Mouse (Mus musculus) MEL (cell line): Measurements from ENCODE around the gene Rhbdl2.

ENCODE experiments used
- CHD1 ChIP-seq: IDR thresholded peaks from 2 replicates; pipeline ENCODE4 v1.6.1; 2012; ENCODE audit warnings: low read depth, mild to moderate bottlenecking, inconsistent platforms, low read length, improper control_type of control experiment
- CTCF ChIP-seq, 3 experiments: IDR thresholded peaks in 2 of 3; conservative IDR thresholded peaks in 1 of 3; 2 replicates each; pipeline ENCODE4 v1.5.1; 2011 to 2012; ENCODE audit warnings: low read length in 3 of 3, low read depth in 2 of 3, mild to moderate bottlenecking in 2 of 3, improper control_type of control experiment in 1 of 3, inconsistent platforms in 1 of 3, mixed read lengths in 1 of 3, moderate library complexity in 1 of 3; ENCODE audit not compliant: control insufficient read depth in 1 of 3, insufficient read depth in 1 of 3, poor library complexity in 1 of 3, severe bottlenecking in 1 of 3
- EP300 ChIP-seq, 2 experiments: IDR thresholded peaks; 2 replicates each; pipeline ENCODE4 v1.6.1; 2011; ENCODE audit warnings: improper control_type of control experiment in 2 of 2, low read length in 2 of 2, low read depth in 1 of 2, mild to moderate bottlenecking in 1 of 2
- MAX ChIP-seq: IDR thresholded peaks from 2 replicates; pipeline ENCODE4 v1.6.1; 2011; ENCODE audit warnings: low read length, improper control_type of control experiment
- MEF2A ChIP-seq: IDR thresholded peaks from 2 replicates; pipeline ENCODE4 v1.6.1; 2014; ENCODE audit warnings: low read depth, mild to moderate bottlenecking, inconsistent platforms, low read length, improper control_type of control experiment; ENCODE audit not compliant: poor library complexity, insufficient replicate concordance, severe bottlenecking; ENCODE audit errors: extremely low read depth
- NELFE ChIP-seq: IDR thresholded peaks from 2 replicates; pipeline ENCODE4 v1.6.1; 2011; ENCODE audit warnings: low read depth, low read length, improper control_type of control experiment
- POLR2A ChIP-seq, 2 experiments: IDR thresholded peaks; 2 replicates each; pipeline ENCODE4 v1.6.1; 2011 to 2012; ENCODE audit warnings: low read length in 2 of 2, mild to moderate bottlenecking in 2 of 2, control low read depth in 1 of 2, improper control_type of control experiment in 1 of 2, low read depth in 1 of 2, moderate library complexity in 1 of 2; ENCODE audit not compliant: control insufficient read depth in 1 of 2, insufficient read depth in 1 of 2, poor library complexity in 1 of 2
- POLR2AphosphoS2 ChIP-seq: IDR thresholded peaks from 2 replicates; pipeline ENCODE4 v1.6.1; 2011; ENCODE audit warnings: low read length, improper control_type of control experiment
- POLR2AphosphoS5 ChIP-seq: IDR thresholded peaks from 2 replicates; pipeline ENCODE4 v1.6.1; 2012; ENCODE audit warnings: low read depth, borderline replicate concordance, mild to moderate bottlenecking, inconsistent platforms, low read length, moderate library complexity, mixed read lengths
- ZMIZ1 ChIP-seq: IDR thresholded peaks from 2 replicates; pipeline ENCODE4 v1.6.1; 2012; ENCODE audit warnings: low read depth, mild to moderate bottlenecking, inconsistent platforms, low read length, improper control_type of control experiment, moderate library complexity
- ZNF384 ChIP-seq: IDR thresholded peaks from 2 replicates; pipeline ENCODE4 v1.6.1; 2012; ENCODE audit warnings: low read depth, mild to moderate bottlenecking, inconsistent platforms, low read length, improper control_type of control experiment

- TF ChIP-seq POLR2AphosphoS2: no peak
- no peak for TF ChIP-seq MAX
- no peak for TF ChIP-seq POLR2A (IDR thresholded peaks at IDR 0.05; ENCODE audit: control insufficient read depth in 1 of 2, insufficient read depth in 1 of 2, low read depth in 1 of 2, low read length in 2 of 2, poor library complexity in 1 of 2)
- TF ChIP-seq EP300 (IDR thresholded peaks at IDR 0.05; ENCODE audit: low read depth in 1 of 2, low read length in 2 of 2): no peak
- no peak for TF ChIP-seq NELFE
- TF ChIP-seq CTCF (IDR thresholded peaks at IDR 0.05 in 2 of 3, conservative IDR thresholded peaks at IDR 0.05 in 1 of 3; ENCODE audit: control insufficient read depth in 1 of 3, insufficient read depth in 1 of 3, low read depth in 2 of 3, low read length in 3 of 3, poor library complexity in 1 of 3, severe bottlenecking in 1 of 3): no peak
- no peak for TF ChIP-seq ZMIZ1
- no peak for TF ChIP-seq MEF2A
- TF ChIP-seq ZNF384: no peak
- TF ChIP-seq POLR2AphosphoS5: no peak
- TF ChIP-seq CHD1: no peak
These were observed 23.0 kb downstream of the Rhbdl2 start for GRCm38 (mm10) chr4:123810475-123811295.
